Mouse (Mus musculus): ENCODE measurements at regions not wholly inside any gene's neighbourhood (a gene's known extent, or its start where the extent isn't known, plus 50 kb on each side); places are given as distances from the start of the nearest gene placed in this dataset.

GRCm38 (mm10) chr6:73523658-73524057 is 54.2 kb upstream of the 4931417E11Rik start:
- TF ChIP-seq CTCF (IDR thresholded peaks at IDR 0.05; ENCODE audit: low read depth) (peak; percentile 10; the same call in 1 of the 2 replicates), EP300 (IDR thresholded peaks at IDR 0.05; ENCODE audit: low read depth) (no peak)
